Mouse (Mus musculus) forebrain, embryonic 10.5 days (tissue): ENCODE results near the gene Gtf2ird1. TPM values are rescaled to one million over a fixed set of nuclear protein-coding genes. Genes with fewer than 3 reads are reported as not detected.
"Not testable (repeated sequence)": the region's sequence is repeated elsewhere in the genome, so short reads cannot be mapped to it uniquely, and the experiment has no call there.

Source experiments
- DNase-seq: peaks from one replicate; pipeline ENCODE4 v3.0.0-alpha.2; 2017; ENCODE audit warnings: low spot score; ENCODE audit errors: extremely low spot score
- H3K27ac ChIP-seq: fragments of 300-500 bp; sonication (generic); 2 replicates; pipeline ENCODE4 v1.5.1; 2016; ENCODE audit warnings: mild to moderate bottlenecking
- H3K27me3 ChIP-seq: fragments of 300-500 bp; sonication (generic); 2 replicates; pipeline ENCODE4 v1.6.1; 2016; ENCODE audit warnings: mild to moderate bottlenecking; ENCODE audit not compliant: poor library complexity, severe bottlenecking
- H3K36me3 ChIP-seq: fragments of 300-500 bp; sonication (generic); replicated peaks from 2 replicates; pipeline ENCODE4 v1.6.1; 2016; ENCODE audit warnings: mild to moderate bottlenecking, moderate library complexity
- H3K4me1 ChIP-seq: fragments of 300-500 bp; sonication (generic); 2 replicates; pipeline ENCODE4 v1.6.1; 2016
- H3K4me3 ChIP-seq: fragments of 300-500 bp; sonication (generic); 2 replicates; pipeline ENCODE4 v1.5.1; 2016; ENCODE audit warnings: mild to moderate bottlenecking, moderate library complexity
- H3K9me3 ChIP-seq: fragments of 300-500 bp; sonication (generic); 2 replicates; pipeline ENCODE4 v1.6.1; 2016; ENCODE audit warnings: mild to moderate bottlenecking, moderate library complexity
- WGBS: fragments of 180-500 bp; shearing (Covaris S2); methylation state at CpG from one replicate; pipeline ENCODE4 v1.1.7; 2016; 5-methylcytosine and 5-hydroxymethylcytosine counted together
- polyA plus RNA-seq: library from polyadenylated mRNA; unstranded; fragments of >200 nt; fragmentation: Nextera tagmentation; extraction: Ambion mirVana; gene quantifications from 2 replicates; pipeline ENCODE4 v1.2.1, GENCODE M21; 2016

Gene Gtf2ird1
- polyA plus RNA-seq, 1 experiment from 2014 or later: 92.6 TPM

DNA sequence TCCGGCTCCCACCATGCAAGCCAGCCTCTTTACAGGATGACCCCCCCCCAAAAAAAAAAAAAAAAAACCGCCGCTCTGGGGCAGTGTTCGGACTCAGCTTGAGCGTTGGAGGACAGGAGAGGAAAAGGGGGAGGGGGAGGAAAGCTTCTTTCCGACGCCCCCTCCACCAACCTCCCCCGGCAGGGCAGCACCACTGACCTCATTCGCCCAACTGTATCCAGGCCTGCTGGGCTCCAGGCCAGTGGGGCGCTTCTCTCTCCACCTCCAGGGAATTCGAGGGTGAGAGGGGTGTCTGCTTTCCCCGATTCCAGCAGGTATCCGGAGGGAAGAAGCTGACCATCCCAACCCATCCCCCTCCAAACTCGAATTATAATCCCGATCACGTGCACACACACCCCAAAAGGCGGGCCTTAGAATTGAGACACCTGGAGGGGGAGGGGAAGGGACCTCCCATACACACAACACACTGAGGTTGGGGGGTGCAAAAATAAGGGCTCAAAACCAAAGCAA is 547 bp downstream of the Gtf2ird1 start:
- H3K4me3 ChIP-seq: peak overlapping the region; percentile 86
- H3K4me1 ChIP-seq: peaks cover 31% of the 10 kb centered on the region
- peaks cover 17% of the 10 kb centered on the region for H3K9me3 ChIP-seq
- H3K36me3 ChIP-seq: peaks cover 34% of the 10 kb centered on the region
- H3K27ac ChIP-seq: peak overlapping the region; percentile 98
- under 1% methylated on average over 16 of the region's 17 CpGs for WGBS
- DNase-seq: peak; percentile 68
- no peaks in the 10 kb centered on the region for H3K27me3 ChIP-seq

- Histone ChIP-seq H3K36me3 (peaks cover 40% of the 10 kb centered on the region), H3K27ac (peak overlapping the region; percentile 98), H3K27me3 (no peaks in the 10 kb centered on the region), H3K4me3 (peak overlapping the region; percentile 86), H3K9me3 (peaks cover 17% of the 10 kb centered on the region), H3K4me1 (peaks cover 31% of the 10 kb centered on the region)
- 3% methylated on average over 21 of the region's 21 CpGs for WGBS
- DNase-seq: peak; percentile 53
Observed at GRCm38 (mm10) chr5:134455186-134455895, 1.2 kb downstream of the Gtf2ird1 start.

DNA sequence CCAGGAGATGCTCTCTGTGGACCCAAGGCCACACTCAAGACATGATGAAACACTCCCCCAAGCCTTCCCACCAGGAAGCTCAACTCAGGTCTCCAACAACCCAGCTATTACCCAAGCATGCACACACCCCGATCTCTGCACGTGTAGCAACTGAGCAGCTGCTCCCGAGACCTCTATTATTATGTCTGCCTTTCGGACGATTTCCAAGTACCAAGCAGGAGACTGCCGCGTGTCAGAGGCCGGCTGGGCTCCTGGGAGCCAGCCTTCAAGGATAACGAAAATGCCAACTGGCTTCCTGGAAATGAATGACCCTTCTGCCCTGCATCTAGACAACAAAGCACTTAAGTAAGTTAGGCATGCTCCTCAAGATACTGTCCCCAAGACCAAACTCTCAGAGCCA is 2.1 kb downstream of the Gtf2ird1 start:
- peaks cover 31% of the 10 kb centered on the region for H3K4me1 ChIP-seq
- DNase-seq: no peak
- peaks cover 49% of the 10 kb centered on the region for H3K36me3 ChIP-seq
- H3K27ac ChIP-seq: peak overlapping the region; percentile 98; the same call in 1 of the 2 replicates
- 84% methylated on average over 9 of the region's 9 CpGs for WGBS
- peaks cover 17% of the 10 kb centered on the region for H3K9me3 ChIP-seq
- no peaks in the 10 kb centered on the region for H3K27me3 ChIP-seq
- H3K4me3 ChIP-seq: peak overlapping the region; percentile 86

- Histone ChIP-seq H3K27ac (no peak overlapping the region), H3K27me3 (no peaks in the 10 kb centered on the region), H3K4me1 (peaks cover 31% of the 10 kb centered on the region), H3K36me3 (peaks cover 55% of the 10 kb centered on the region), H3K9me3 (peaks cover 17% of the 10 kb centered on the region), H3K4me3 (no peak overlapping the region)
- DNase-seq: no peak
- WGBS: 83% methylated on average over 1 of the region's 1 CpGs
Observed at GRCm38 (mm10) chr5:134453577-134453976, 2.9 kb downstream of the Gtf2ird1 start.

GRCm38 (mm10) chr5:134446755-134447154 is 9.8 kb downstream of the Gtf2ird1 start:
- Histone ChIP-seq H3K4me1 (peaks cover 11% of the 10 kb centered on the region), H3K36me3 (peaks cover 96% of the 10 kb centered on the region), H3K9me3 (peaks cover 37% of the 10 kb centered on the region)
- not testable (repeated sequence) for H3K4me3 ChIP-seq, H3K27me3 ChIP-seq, DNase-seq, H3K27ac ChIP-seq
- WGBS: 97% methylated on average over 4 of the region's 4 CpGs

GRCm38 (mm10) chr5:134445895-134446294 is 10.6 kb downstream of the Gtf2ird1 start:
- no peak for DNase-seq
- peak overlapping the region; percentile 51 for H3K27ac ChIP-seq
- H3K27me3 ChIP-seq: no peaks in the 10 kb centered on the region
- H3K9me3 ChIP-seq: peaks cover 37% of the 10 kb centered on the region
- H3K4me3 ChIP-seq: no peak overlapping the region
- H3K4me1 ChIP-seq: peaks cover 11% of the 10 kb centered on the region
- WGBS: 81% methylated on average over 10 of the region's 10 CpGs
- H3K36me3 ChIP-seq: peaks cover 96% of the 10 kb centered on the region

GRCm38 (mm10) chr5:134445208-134445831 is 11.2 kb downstream of the Gtf2ird1 start:
- Histone ChIP-seq H3K4me3 (no peak overlapping the region), H3K9me3 (peaks cover 42% of the 10 kb centered on the region), H3K27ac (0 out of 2 replicates have a peak overlapping the region, but pooled peaks have one; percentile 51), H3K27me3 (no peaks in the 10 kb centered on the region), H3K4me1 (peaks cover 11% of the 10 kb centered on the region), H3K36me3 (peaks cover 96% of the 10 kb centered on the region)
- no peak for DNase-seq
- WGBS: 86% methylated on average over 10 of the region's 10 CpGs

DNA sequence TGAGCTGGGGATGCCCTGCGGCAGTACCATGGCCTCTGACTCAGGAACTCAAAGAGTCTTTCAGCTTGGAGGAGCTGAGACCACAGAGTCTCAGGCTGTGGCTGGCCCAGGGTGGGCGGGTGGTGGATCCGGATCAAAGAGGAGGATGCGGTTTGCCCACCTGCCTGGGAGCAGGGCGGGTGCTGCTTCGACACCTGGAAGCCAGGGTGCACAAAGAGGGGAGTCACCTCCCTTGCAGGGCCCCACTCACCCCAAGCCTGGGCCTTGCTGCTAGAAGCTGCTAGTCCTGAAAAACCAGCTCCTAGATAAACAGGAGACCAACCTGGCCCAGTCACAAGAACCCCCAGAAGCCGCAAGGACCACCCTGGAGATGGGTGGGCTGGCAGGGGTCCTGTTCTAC is 12.0 kb downstream of the Gtf2ird1 start:
- H3K9me3 ChIP-seq: peaks cover 51% of the 10 kb centered on the region
- WGBS: 92% methylated on average over 7 of the region's 7 CpGs

DNA sequence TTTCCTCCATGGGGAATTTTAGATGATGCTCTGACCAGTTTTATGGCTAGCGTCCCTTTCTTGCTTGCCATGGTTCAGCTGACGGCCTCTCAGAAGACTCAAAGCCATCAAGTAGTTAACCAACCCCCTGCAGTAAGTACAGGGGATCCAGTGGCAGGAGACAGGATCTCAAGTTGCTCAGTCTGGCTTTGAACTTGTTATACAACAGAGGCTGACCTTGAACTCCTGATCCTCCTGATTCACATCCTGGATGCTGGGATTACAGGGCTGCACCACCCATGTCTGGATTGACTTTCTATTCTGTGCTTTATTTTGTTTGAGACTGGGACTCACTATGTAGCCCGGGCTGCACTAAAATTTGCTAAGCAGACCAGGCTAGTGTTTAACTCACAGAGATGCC is 14.4 kb downstream of the Gtf2ird1 start:
- peaks cover 20% of the 10 kb centered on the region for H3K4me1 ChIP-seq
- no peaks in the 10 kb centered on the region for H3K27me3 ChIP-seq
- no peak for DNase-seq
- H3K4me3 ChIP-seq: no peak overlapping the region
- WGBS: 88% methylated on average over 3 of the region's 3 CpGs
- H3K9me3 ChIP-seq: peaks cover 54% of the 10 kb centered on the region
- H3K27ac ChIP-seq: no peak overlapping the region
- peaks cover 100% of the 10 kb centered on the region for H3K36me3 ChIP-seq

More for the DNA sequence above, 12.0 kb downstream of the Gtf2ird1 start:
- no peak for DNase-seq
- Histone ChIP-seq H3K27me3 (no peaks in the 10 kb centered on the region), H3K4me3 (no peak overlapping the region), H3K36me3 (peaks cover 96% of the 10 kb centered on the region), H3K27ac (no peak overlapping the region), H3K4me1 (peaks cover 11% of the 10 kb centered on the region)

- 86% methylated on average over 3 of the region's 3 CpGs for WGBS
- Histone ChIP-seq H3K27me3 (no peaks in the 10 kb centered on the region), H3K9me3 (peaks cover 54% of the 10 kb centered on the region), H3K4me3 (no peak overlapping the region), H3K36me3 (peaks cover 97% of the 10 kb centered on the region), H3K27ac (no peak overlapping the region), H3K4me1 (peaks cover 27% of the 10 kb centered on the region)
- DNase-seq: no peak
Observed at GRCm38 (mm10) chr5:134441105-134441504, 15.4 kb downstream of the Gtf2ird1 start.

GRCm38 (mm10) chr5:134440098-134440497 is 16.4 kb downstream of the Gtf2ird1 start:
- DNase-seq: no peak
- peaks cover 96% of the 10 kb centered on the region for H3K36me3 ChIP-seq
- peaks cover 25% of the 10 kb centered on the region for H3K4me1 ChIP-seq
- H3K27ac ChIP-seq: no peak overlapping the region
- H3K9me3 ChIP-seq: peaks cover 50% of the 10 kb centered on the region
- no peak overlapping the region for H3K4me3 ChIP-seq
- WGBS: 95% methylated on average over 12 of the region's 12 CpGs
- no peaks in the 10 kb centered on the region for H3K27me3 ChIP-seq

DNA sequence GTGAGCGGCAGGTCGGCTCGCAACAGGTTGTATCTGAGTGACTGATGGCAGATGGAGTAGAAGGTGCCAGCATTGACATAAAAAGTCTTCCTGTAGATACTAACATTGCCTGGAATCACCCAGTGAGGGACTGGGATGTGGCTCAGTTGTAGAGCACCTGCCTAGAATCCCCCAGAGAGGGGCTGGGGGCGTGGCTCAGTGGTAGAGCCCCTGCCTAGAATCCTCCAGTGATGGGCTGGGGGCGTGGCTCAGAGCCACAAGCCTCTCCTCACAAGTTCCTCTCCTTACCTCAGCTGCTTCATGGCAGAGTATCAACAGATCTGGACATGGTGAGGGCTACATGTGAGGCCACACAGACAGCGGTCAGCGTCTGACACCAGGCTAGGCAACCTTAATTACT is 17.0 kb downstream of the Gtf2ird1 start:
- Histone ChIP-seq H3K36me3 (peaks cover 95% of the 10 kb centered on the region), H3K4me3 (no peak overlapping the region), H3K9me3 (peaks cover 45% of the 10 kb centered on the region), H3K27me3 (no peaks in the 10 kb centered on the region), H3K27ac (no peak overlapping the region), H3K4me1 (peaks cover 25% of the 10 kb centered on the region)
- 95% methylated on average over 7 of the region's 7 CpGs for WGBS
- no peak for DNase-seq
